Mouse (Mus musculus): ENCODE data around the gene Slc35c2. TPM values are rescaled to one million over a fixed set of nuclear protein-coding genes. Genes with fewer than 3 reads are reported as not detected.

The Slc35c2 gene
- 35.8 and 40.8 TPM in 2 replicates for polyA plus RNA-seq (2011; ENCODE audit: insufficient read length, low read depth, missing spikeins)

DNA sequence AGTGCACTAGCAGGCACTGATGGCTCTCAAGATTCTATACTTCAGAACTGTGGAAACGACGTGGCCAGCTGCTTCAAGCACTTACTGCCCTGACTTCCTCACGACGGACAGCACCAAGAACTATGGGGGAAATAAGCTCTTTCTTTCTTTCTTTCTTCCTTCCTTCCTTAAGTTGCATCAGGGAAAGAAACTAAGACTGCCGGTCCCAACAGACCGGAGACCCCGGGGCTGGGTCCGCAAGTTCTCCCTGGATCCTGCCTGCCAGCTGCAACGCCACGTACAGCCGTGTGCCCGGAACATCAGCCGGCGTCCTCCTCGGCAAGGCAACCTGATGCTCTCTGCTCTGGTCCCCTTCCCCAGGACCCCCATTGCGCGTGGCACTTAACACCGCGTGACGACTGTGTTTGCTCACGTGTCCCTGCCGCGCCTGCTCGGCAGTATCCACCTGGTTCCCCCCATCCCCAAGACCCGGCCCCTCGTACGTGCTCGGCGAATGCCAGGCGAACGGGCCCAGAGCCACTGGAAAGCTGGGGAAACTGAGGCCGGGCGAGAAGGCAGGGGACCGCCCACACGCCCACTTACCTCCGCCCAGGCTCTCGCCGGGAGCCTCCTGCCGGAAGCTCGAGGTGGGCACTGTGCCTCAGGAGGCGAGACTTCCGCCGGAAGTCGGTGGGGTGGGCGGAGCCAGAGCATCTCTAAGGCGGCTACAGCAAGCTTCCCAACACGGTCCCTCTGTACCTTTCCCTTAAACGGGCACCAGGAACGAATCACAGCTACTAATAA, at the start of gene Slc35c2:
Gene Slc35c2, minus strand, starts transcription at position 668 of the 783 bp plus-strand sequence.
- Histone ChIP-seq H3K4me3 (ENCODE audit: insufficient read depth, low read length) (peak within 1 kb of the TSS; percentile 78), H3K4me1 (ENCODE audit: control insufficient read depth, insufficient read depth, low read length) (0 out of 2 replicates have a peak, but pooled peaks cover 5% of the 10 kb centered on the region), H3K27ac (ENCODE audit: insufficient read depth, low read length) (peak within 1 kb of the TSS; percentile 59)
- TF ChIP-seq CTCF (IDR thresholded peaks at IDR 0.05; ENCODE audit: borderline replicate concordance, insufficient read depth, low read length): no peak
- TF ChIP-seq POLR2A (IDR thresholded peaks at IDR 0.05; ENCODE audit: low read depth, low read length): peak; percentile 70

DNA sequence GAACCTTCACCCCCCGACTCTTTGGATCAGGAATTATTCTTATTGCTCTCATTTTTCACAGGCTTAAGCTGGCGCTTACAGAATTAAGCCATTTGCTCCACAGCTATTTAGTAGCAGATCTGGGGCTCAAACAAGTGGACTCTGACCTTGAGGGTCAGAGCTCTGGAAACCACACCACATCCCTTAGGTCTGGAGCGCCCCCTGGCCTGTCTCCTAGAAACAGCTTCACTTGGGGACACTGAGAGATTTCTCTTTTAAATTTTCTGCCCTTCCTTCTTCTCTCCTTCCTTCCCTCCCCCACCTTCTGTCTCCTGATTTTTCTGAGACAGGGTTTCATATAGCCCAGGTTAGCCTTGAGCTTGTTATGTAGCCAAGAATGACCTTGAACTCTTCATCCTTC, 49.5 kb upstream of the Slc35c2 start:
- H3K27ac ChIP-seq (ENCODE audit: insufficient read depth, low read length): no peak overlapping the region
- no peak overlapping the region for H3K4me3 ChIP-seq (ENCODE audit: insufficient read depth, low read length)
- no peaks in the 10 kb centered on the region for H3K4me1 ChIP-seq (ENCODE audit: control insufficient read depth, insufficient read depth, low read length)
- TF ChIP-seq CTCF (IDR thresholded peaks at IDR 0.05; ENCODE audit: borderline replicate concordance, insufficient read depth, low read length) (peak; percentile 37; the same call in 1 of the 2 replicates), POLR2A (IDR thresholded peaks at IDR 0.05; ENCODE audit: low read depth, low read length) (no peak)

DNA sequence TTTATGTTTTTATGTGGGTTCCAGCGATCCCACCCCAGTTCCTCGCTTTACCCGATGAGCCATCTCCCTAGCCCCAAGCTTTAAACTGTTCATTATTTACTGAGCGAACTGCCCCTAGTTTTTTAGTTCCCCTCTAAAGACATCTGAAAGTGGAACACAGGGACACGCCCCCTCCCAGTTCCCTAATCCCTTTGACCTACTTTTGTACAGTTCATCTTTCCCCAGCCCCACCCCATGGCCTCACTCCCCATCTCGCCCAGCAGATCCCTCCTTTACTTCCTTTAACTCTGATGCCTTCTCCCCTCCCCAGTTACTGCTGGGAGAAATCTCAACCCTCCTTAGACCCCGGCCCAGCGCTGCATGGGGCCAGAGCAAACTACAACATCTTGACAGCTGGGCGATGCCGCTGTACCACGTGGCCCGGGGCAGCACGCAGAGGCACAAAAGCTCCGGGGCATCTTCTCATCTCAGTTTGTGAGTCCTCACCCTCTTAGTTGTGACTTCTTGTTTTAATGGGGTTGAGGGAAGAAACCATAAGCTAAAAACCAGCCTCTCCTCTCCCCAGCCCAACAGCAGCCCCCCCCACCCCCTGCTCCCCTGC, 45.0 kb upstream of the Slc35c2 start:
- no peak overlapping the region for H3K27ac ChIP-seq (ENCODE audit: insufficient read depth, low read length)
- TF ChIP-seq CTCF (IDR thresholded peaks at IDR 0.05; ENCODE audit: borderline replicate concordance, insufficient read depth, low read length) (no peak), POLR2A (IDR thresholded peaks at IDR 0.05; ENCODE audit: low read depth, low read length) (no peak)
- no peak overlapping the region for H3K4me3 ChIP-seq (ENCODE audit: insufficient read depth, low read length)
- H3K4me1 ChIP-seq (ENCODE audit: control insufficient read depth, insufficient read depth, low read length): no peaks in the 10 kb centered on the region

DNA sequence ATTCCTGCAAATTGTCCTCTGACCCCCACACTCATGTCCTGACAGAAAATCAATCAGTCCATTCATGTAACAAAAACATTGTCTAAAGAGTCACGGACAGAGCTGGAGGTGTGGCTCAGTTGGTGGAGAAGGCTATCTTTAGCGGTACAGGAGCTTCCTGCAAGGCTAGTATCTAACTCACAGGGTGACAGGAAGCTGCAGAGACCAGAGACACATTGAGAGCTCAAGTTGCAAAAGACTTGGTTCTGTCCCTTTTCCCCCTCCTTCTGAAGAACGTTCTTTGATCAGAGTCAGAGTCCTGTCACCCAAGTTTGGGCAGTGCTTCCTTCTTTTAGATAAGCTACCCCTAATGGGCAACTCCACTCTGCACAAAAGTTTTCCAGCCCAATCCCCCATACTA, 42.0 kb upstream of the Slc35c2 start:
- TF ChIP-seq CTCF (IDR thresholded peaks at IDR 0.05; ENCODE audit: borderline replicate concordance, insufficient read depth, low read length) (no peak), POLR2A (IDR thresholded peaks at IDR 0.05; ENCODE audit: low read depth, low read length) (no peak)
- no peak overlapping the region for H3K27ac ChIP-seq (ENCODE audit: insufficient read depth, low read length)
- H3K4me3 ChIP-seq (ENCODE audit: insufficient read depth, low read length): no peak overlapping the region
- no peaks in the 10 kb centered on the region for H3K4me1 ChIP-seq (ENCODE audit: control insufficient read depth, insufficient read depth, low read length)

DNA sequence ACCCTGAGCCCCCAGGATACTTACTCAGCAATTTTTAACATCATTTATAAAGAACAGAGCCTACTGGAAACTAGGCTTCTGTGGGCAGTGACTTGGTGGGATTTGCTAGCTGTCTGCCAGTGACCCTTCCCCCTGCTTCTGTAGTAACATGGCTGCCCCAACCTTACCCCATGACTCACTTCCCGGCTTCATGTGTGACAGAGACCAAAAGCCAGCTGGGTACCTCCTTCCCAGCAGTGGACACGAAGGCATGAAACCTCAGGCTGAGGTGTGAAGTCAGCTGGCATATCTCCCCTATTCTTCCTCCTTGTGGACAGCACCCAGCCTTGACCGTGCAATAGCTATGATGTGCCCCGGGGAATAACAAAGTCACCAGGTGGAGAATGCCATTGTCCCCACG, 41.1 kb upstream of the Slc35c2 start:
- Histone ChIP-seq H3K27ac (ENCODE audit: insufficient read depth, low read length) (no peak overlapping the region), H3K4me1 (ENCODE audit: control insufficient read depth, insufficient read depth, low read length) (peaks cover 2% of the 10 kb centered on the region), H3K4me3 (ENCODE audit: insufficient read depth, low read length) (no peak overlapping the region)
- TF ChIP-seq POLR2A (IDR thresholded peaks at IDR 0.05; ENCODE audit: low read depth, low read length) (no peak), CTCF (IDR thresholded peaks at IDR 0.05; ENCODE audit: borderline replicate concordance, insufficient read depth, low read length) (no peak)

DNA sequence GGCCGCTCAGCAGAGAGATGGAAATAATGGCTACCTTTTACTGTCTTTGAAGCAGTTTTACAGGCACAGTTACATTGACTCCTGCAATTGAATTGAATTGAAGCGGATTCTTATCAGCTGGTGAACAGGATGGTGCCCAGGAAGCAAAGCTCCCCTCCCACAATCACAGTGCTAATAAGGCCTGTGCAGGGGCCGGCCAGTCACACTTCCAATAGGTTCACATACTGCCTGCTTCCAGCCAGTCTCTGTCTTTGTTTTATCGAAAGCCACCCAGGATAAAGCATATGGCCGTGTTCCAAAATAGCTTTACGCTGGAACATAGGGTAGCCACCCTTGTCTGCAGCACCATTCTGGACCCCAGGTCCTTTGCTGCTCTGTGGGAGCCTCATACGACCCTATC, 39.7 kb upstream of the Slc35c2 start:
- Histone ChIP-seq H3K27ac (ENCODE audit: insufficient read depth, low read length) (no peak overlapping the region), H3K4me1 (ENCODE audit: control insufficient read depth, insufficient read depth, low read length) (peaks cover 2% of the 10 kb centered on the region), H3K4me3 (ENCODE audit: insufficient read depth, low read length) (no peak overlapping the region)
- TF ChIP-seq POLR2A (IDR thresholded peaks at IDR 0.05; ENCODE audit: low read depth, low read length) (no peak), CTCF (IDR thresholded peaks at IDR 0.05; ENCODE audit: borderline replicate concordance, insufficient read depth, low read length) (no peak)

DNA sequence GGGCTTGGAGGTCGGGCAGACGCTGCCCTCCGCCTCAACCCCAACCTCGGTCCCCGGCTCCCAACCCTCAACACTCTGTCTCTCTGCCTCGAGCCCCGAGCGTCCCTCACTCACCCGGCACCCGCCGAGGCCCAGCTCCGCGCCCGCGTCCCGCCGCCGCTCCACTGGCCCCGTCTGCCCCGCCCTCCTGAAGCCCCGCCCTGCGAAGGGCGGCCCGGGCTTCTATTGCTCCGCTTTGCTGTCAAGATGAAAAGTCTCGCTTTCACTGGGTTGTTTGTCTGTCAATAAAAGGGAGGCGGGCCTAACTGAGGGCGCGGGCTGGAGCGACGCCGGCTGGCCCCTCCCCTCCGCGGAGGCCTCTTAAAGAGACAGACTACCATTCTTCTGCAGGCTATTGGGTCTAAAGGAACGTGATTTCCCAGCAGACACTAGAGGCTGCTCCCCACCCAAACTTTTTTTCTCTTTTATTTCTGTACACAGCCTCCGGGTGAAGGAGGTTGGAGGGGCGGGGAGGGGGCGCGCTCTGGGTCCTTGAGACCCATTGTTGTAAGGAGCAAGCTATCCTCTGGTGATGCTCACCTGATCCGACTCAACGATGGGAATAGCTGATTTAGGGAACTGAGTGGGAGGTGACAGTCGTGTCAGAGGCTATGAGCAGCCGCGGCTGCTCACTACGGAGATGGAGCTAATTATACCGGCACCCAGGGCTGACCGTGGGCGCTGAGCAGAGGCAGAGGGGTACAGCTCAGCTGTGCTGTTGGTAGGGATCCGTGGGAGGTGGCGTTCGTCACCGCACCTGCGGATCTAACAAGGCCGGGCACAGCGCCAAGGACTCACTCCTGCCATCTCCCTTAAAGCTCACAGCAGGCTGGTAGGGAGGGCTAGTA, 38.9 kb upstream of the Slc35c2 start, which contains the start of gene Elmo2:
Gene Elmo2, minus strand, starts transcription at position 176 of the 887 bp plus-strand sequence.
- TF ChIP-seq POLR2A (IDR thresholded peaks at IDR 0.05; ENCODE audit: low read depth, low read length) (peak; percentile 78), CTCF (IDR thresholded peaks at IDR 0.05; ENCODE audit: borderline replicate concordance, insufficient read depth, low read length) (no peak)
- Histone ChIP-seq H3K4me1 (ENCODE audit: control insufficient read depth, insufficient read depth, low read length) (peaks cover 6% of the 10 kb centered on the region), H3K27ac (ENCODE audit: insufficient read depth, low read length) (peak within 1 kb of the TSS; percentile 67), H3K4me3 (ENCODE audit: insufficient read depth, low read length) (peak within 1 kb of the TSS; percentile 84)

DNA sequence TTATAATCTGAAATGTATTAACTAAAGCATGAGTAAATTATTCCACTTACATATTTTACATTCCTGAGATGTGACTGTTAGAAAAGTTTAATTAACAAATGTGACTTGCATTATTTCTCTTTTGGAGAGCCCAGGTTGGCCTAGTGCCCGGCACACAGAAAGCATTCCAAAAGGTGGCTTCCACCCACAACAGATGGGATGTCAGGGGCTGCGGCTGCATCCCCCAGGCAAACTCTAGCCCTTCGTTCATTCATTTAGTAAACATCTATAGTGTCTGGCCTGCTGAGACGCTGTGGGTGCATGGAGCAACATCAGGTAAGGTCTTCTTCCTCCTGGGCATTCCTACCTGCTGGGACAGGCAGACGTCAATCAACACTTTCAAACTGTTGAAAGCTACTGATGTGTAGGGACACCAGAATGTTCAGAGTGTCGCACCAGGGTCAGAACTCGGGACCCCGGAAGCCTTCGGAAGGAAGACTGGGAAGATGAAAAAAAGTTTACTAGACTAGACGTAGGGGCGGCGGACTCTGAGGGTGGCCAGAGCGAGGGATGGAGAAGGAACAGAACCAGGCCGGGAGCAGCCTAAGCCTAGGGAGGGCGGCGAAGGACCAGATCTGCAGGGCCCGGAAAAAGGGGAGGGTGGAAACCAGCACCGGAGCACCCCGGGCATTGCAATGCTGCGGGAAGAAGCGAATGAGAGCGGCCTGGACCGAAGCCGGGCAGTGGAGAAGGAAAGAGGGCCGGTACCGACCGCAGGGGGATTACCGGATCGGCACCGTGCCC, 38.0 kb upstream of the Slc35c2 start:
- Histone ChIP-seq H3K4me1 (ENCODE audit: control insufficient read depth, insufficient read depth, low read length) (peaks cover 7% of the 10 kb centered on the region), H3K27ac (ENCODE audit: insufficient read depth, low read length) (peak overlapping the region; percentile 2), H3K4me3 (ENCODE audit: insufficient read depth, low read length) (peak overlapping the region; percentile 84)
- TF ChIP-seq POLR2A (IDR thresholded peaks at IDR 0.05; ENCODE audit: low read depth, low read length): no peak
- no peak for TF ChIP-seq CTCF (IDR thresholded peaks at IDR 0.05; ENCODE audit: borderline replicate concordance, insufficient read depth, low read length)

DNA sequence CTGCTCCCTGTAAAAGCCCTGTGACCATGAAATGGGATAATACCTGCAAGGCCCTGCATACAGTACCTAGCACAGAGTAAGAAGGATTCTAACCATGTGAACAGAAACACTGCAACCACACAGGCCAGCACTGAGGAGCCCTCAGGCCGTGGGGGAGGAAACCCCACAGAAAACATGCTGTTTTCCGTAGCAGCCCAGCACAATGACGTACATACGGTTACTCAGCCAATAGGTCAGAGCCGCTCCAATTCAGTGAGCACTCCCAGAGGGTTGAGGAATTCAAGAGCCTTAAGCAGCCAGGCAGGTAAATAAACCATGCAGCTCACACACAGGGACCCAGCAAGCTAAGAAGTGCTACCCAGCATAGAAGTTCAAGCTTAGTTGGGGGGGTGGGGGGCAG, 36.3 kb upstream of the Slc35c2 start:
- Histone ChIP-seq H3K4me3 (ENCODE audit: insufficient read depth, low read length) (no peak overlapping the region), H3K27ac (ENCODE audit: insufficient read depth, low read length) (no peak overlapping the region), H3K4me1 (ENCODE audit: control insufficient read depth, insufficient read depth, low read length) (peaks cover 12% of the 10 kb centered on the region)
- TF ChIP-seq POLR2A (IDR thresholded peaks at IDR 0.05; ENCODE audit: low read depth, low read length) (no peak), CTCF (IDR thresholded peaks at IDR 0.05; ENCODE audit: borderline replicate concordance, insufficient read depth, low read length) (no peak)
